Mouse (Mus musculus) G1E (cell line): ENCODE measurements at regions not wholly inside any gene's neighbourhood (a gene's known extent, or its start where the extent isn't known, plus 50 kb on each side); places are given as distances from the start of the nearest gene placed in this dataset.

ENCODE experiments used
- CTCF ChIP-seq: IDR thresholded peaks from 2 replicates; pipeline ENCODE4 v1.5.1; 2012; ENCODE audit warnings: low read depth, low read length, inconsistent platforms, mixed read lengths
- GATA1 ChIP-seq: IDR thresholded peaks from 2 replicates; pipeline ENCODE4 v1.6.1; 2012; ENCODE audit warnings: borderline replicate concordance, low read length, inconsistent platforms, mixed read lengths

GRCm38 (mm10) chr1:76642703-76643102, 872.2 kb downstream of the Epha4 start:
- no peak for TF ChIP-seq CTCF
- no peak for TF ChIP-seq GATA1
